Mouse (Mus musculus): Measurements from ENCODE around the gene Ndufb6.

- TF ChIP-seq GATA1 (IDR thresholded peaks at IDR 0.05; ENCODE audit: low read length), result no peak
- TF ChIP-seq TAL1 (IDR thresholded peaks at IDR 0.05; ENCODE audit: low read length), result no peak
Measured at GRCm38 (mm10) chr4:40244035-40244434, 35.2 kb downstream of the Ndufb6 start.

Data from erythroblast, embryonic 14.5 days (primary cell).